Mouse (Mus musculus): ENCODE data around the gene Zkscan14.

Zkscan14 gene

GRCm38 (mm10) chr5:145202446-145202845 lies 778 bp upstream of the Zkscan14 start:
- no peak for DNase-seq (ENCODE audit: low spot score in 2 of 2)

- DNase-seq (ENCODE audit: low spot score in 2 of 2) = no peak
These were observed 1.3 kb downstream of the Zkscan14 start for GRCm38 (mm10) chr5:145200387-145200786.

DNA sequence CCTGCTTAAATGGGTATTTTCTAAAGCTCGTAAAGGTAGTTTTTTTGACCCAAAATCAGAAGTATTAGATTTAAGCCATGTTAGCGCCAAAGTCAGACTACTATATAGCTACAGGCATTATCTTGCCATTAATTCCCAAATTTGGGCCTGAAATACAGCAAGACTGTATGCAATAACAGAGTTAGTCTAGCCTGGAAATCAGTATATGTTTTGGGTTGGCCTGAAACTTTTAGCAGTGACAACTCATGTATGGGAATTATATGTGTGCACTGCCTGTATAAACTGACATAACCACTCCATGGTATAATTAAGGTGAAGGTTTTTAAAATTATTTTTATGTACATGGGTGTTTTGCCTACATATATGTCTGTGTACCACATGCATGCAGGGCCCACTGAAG lies 9.7 kb downstream of the Zkscan14 start, which contains the start of gene Atp5j2:
Gene Atp5j2, minus strand, starts transcription at position 101 of the 400 bp plus-strand sequence.
- DNase-seq (ENCODE audit: low spot score in 2 of 2) = no peak

DNA sequence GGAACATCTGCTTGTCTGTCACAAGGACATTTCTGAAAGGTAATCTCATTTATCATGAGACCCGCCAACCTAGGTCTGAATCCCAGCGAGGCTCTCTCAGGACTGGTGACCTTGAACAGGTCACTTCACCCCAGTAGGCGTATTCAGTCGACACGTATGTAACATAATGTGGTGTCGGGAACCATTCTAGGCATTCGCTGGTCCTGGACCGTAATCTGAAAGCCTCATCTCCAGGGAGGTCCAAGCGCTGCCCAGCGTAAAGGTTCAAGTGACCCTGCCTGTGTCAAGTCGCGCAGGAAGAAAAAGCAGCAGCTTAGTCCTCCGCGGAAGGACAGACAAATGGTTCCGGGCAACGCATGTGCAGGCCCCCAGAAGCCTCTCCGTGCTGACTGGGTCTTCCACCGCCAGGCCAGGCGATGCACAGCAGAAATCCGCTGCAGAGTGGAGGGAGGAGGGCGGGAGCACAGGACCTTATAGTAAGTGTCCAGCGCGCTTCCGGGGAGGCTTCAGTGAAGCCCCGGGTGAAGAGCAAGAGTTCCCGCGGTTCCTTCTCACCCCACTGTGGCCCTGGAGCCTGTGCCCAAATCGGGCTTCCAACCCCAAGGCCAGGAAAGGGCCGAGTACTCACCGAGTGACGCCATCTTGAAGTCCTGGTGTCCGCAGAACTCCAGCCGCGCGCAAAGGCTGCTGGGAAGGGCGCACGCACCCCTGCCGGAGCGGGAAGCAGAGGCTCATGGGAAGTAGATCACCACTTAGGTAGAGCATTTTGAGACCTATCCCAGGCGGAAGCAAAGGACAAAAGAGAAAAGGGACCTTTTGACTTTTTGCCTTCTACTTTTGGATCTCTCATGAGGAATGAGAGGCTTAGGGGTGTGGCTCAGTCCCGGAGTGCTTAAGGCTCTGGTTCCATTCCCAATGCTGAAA lies 10.5 kb downstream of the Zkscan14 start:
- peak; percentile 90 to 91 for DNase-seq (ENCODE audit: low spot score in 2 of 2)

DNA sequence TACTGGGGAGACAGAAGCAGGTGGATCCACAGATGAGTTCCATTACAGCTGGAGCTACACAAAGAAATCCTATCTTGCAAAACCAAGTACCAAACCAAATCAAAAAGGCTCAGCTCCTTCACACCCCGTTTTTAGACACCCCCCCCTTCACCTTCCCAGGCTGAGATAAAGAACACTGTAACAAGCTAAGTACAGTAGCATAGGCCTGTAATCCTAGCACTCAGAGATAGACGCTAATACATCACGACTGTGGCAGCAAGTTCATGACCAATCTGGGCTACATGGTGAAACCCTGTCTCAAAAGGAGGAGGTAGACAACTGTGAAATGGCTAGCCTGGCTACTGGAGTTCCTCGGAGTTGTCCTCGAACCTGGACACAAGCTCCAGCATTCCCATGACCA lies 11.3 kb downstream of the Zkscan14 start:
- no peak for DNase-seq (ENCODE audit: low spot score in 2 of 2)

DNA sequence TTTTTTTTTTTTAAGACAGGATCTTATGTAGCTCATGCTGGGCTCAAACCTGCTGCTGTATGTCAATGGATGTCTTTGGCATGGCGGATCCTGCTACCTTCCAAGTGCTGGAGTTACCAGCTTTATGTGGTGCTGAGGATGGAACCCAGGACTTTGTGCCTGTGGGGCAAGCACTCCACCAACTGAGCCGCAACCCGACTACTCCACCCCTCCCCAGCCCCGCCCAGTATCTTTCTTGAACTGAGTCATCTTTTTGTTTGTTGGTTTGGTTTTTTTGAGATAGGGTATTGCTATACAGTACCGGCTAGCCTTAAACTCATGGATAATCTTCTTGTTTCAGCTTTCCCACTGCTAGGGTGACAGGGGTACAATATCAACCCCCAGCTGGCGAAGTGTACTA lies 12.3 kb downstream of the Zkscan14 start:
- no peak for DNase-seq (ENCODE audit: low spot score in 2 of 2)

GRCm38 (mm10) chr5:145185244-145185643 lies 16.4 kb downstream of the Zkscan14 start:
- DNase-seq (ENCODE audit: low spot score in 2 of 2) = no peak

DNA sequence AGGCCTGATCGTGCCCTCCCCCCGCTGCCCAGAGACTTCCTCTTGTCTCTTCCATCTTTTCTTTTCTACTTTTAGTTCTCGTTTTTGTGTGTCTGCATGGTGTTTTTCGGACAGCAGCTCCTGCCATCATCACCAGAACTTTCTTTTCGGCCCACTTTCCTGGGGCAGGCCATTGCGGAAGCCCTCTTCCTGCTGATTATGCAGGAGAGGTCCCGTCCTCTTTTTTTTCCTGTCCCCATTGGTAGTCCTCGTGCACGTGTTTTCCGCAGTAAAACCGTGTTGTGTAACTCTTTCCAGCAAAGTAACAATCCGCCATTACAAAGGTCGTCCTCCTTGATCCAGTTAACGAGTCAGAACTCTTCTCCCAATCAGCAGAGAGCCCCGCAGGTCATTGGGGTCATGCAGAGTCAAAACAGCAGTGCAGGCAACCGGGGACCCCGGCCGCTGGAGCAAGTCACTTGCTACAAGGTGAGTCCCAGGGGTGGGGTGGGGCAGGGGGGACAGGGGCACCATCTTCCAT lies 23.1 kb downstream of the Zkscan14 start:
- no peak for DNase-seq (ENCODE audit: low spot score in 2 of 2)

DNA sequence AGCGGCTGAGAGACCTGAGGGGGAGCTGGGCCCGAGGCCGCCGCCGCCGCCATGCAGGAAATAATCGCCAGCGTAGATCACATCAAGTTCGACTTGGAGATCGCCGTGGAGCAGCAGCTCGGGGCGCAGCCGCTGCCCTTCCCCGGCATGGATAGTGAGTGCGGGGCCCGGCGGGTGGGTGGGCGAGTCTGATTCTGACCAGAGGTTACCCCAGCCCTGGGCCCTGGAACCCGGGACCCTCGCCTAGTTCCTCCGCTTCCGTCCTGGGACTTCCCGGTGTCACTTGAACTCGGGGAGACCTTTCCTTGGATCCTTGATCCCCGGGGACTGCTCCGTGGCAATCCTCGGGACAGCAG lies 34.4 kb downstream of the Zkscan14 start:
- no peak for DNase-seq (ENCODE audit: low spot score in 2 of 2)

DNA sequence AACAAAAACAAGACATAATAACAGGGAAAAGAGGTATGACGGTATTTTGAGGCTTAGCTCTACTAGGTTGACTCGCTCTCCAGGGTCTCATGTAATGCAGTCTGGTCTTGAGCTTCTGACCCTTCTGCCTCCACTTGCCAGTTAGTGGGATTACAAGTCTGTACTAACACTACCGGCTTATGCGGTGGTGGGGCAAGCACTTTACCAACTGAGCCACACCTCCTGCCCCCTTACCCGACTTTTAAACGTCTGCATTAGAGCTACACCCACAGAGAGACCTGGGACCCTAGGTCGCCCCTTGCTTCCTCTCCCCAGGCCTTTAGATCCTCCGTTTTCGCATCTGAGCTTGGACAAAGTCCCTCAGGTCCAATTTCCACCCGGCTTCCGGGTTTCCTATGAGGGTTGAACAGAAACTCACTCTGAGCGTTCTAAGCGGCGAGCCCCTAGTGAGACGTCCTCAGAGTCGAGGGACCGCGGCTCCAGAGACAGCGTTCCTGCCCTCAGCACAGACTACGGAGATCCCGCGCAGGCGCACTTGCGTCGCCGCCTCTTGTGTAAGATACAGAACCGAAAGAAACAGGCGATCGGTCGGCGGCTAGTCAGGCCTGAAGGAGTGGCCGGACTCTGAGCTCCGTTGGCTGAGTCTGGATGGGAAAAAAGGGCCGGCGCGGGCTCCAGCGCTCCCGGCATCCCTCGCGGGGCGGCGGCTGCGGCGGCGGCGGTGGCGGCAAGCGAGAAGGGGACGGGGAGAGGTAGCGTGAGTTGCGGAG lies 34.9 kb downstream of the Zkscan14 start, which contains the start of the genes Ptcd1 and Cpsf4:
Gene Ptcd1, minus strand, starts transcription at position 573 of the 770 bp plus-strand sequence.
Gene Cpsf4, plus strand, starts transcription at position 678 of the 770 bp plus-strand sequence.
- peak; percentile 98 to 99 for DNase-seq (ENCODE audit: low spot score in 2 of 2)

DNA sequence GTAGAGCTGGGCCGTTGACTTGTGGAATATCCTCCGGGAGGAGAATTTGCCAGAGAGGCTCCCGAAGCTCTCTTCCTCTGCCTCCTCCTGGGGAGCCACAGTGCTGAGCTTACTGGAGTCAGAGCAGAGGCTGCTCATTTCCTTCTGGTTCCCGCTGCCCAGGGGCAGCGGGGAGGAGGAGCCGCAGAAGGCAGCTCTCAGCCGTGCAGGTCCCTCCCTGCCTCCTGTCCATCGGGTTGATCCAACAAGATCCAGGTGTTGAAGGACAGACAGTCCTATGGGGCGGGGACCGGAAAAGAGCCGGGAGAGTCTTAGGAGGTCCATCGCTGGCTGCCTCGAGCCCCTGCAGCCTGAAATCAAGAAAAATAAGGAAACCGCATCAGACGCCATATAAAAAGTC lies 36.5 kb downstream of the Zkscan14 start:
- no peak for DNase-seq (ENCODE audit: low spot score in 2 of 2)

DNA sequence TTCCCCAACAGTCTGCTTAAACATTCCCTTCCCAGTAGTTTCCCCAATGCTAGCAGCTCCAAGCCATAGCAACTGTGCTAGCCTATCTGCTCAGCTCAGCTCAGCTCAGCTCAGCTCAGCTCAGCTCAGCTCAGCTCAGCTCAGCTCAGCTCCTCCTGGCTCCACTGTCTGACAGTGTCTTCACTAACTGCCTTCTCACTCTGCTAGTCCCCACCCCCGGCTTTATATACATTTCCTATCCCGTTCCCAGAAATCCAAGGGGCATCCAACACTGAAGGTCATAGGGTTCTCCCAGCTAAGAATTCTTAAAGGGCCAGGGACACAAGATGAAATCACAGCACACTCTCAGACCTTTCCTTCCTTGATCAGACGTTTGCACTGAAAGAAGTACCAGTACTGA lies 37.0 kb downstream of the Zkscan14 start:
- no peak for DNase-seq (ENCODE audit: low spot score in 2 of 2)

DNA sequence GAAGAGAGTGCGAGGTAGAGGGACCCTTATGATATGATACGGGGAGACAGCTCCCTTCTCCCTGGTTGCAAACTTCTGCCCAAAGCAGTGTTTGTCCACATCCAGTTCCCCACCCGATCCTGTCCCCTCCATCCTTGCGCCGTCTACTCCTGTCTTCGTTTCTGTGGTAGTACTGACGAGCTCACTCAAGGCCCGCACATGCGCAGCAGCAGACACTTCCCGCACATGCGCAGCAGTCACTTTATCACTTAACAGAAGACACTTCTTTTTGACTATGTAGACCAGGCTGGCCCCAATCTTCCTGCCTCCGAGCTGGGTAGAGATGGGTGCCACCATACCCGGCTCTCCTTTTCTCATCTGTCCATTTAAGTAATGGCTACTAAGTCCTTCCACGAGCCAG lies 40.3 kb downstream of the Zkscan14 start:
- DNase-seq (ENCODE audit: low spot score in 2 of 2) = no peak

GRCm38 (mm10) chr5:145152690-145153089 lies 49.0 kb downstream of the Zkscan14 start:
- DNase-seq (ENCODE audit: low spot score in 2 of 2) = no peak

GRCm38 (mm10) chr5:145149294-145149693 lies 52.4 kb downstream of the Zkscan14 start:
- no peak for DNase-seq (ENCODE audit: low spot score in 2 of 2)

GRCm38 (mm10) chr5:145147748-145148147 lies 53.9 kb downstream of the Zkscan14 start:
- no peak for DNase-seq (ENCODE audit: low spot score in 2 of 2)

Data from spleen, postnatal 36 days (tissue).